Mouse (Mus musculus) lung, postnatal 0 days (tissue): ENCODE results near the gene Dnaic2. TPM values are rescaled to one million over a fixed set of nuclear protein-coding genes. Genes with fewer than 3 reads are reported as not detected.

Experiments
- ATAC-seq: fragments of 200-750 bp; cut with Nextera tagmentation; 2 replicates; pipeline ENCODE4 v1.8.0; 2017; ENCODE audit warnings: moderate library complexity
- DNase-seq: peaks from one replicate; pipeline ENCODE4 v3.0.0-alpha.2; 2016; ENCODE audit warnings: low spot score
- H3K27ac ChIP-seq: fragments of 300-500 bp; sonication (generic); 2 replicates; pipeline ENCODE4 v1.5.1; 2014; ENCODE audit warnings: antibody characterized with exemption, mild to moderate bottlenecking, low read length, mixed read lengths
- H3K27me3 ChIP-seq: fragments of 300-500 bp; sonication (generic); replicated peaks from 2 replicates; pipeline ENCODE4 v1.6.1; 2014; ENCODE audit warnings: low read length, mixed read lengths; ENCODE audit not compliant: insufficient read depth
- H3K36me3 ChIP-seq: fragments of 300-500 bp; sonication (generic); 2 replicates; pipeline ENCODE4 v1.6.1; 2014; ENCODE audit warnings: low read length, mixed read lengths; ENCODE audit not compliant: insufficient read depth
- H3K4me1 ChIP-seq: fragments of 300-500 bp; sonication (generic); 2 replicates; pipeline ENCODE4 v1.6.1; 2014; ENCODE audit warnings: antibody characterized with exemption, low read depth, low read length, mixed read lengths; ENCODE audit not compliant: insufficient read depth
- H3K4me2 ChIP-seq: fragments of 300-500 bp; sonication (generic); replicated peaks from 2 replicates; pipeline ENCODE4 v1.6.1; 2014; ENCODE audit warnings: low read depth, mild to moderate bottlenecking, low read length, moderate library complexity, mixed read lengths
- H3K4me3 ChIP-seq: fragments of 300-500 bp; sonication (generic); 2 replicates; pipeline ENCODE4 v1.5.1; 2014; ENCODE audit warnings: low read depth, low read length
- H3K9ac ChIP-seq: fragments of 300-500 bp; sonication (generic); replicated peaks from 2 replicates; pipeline ENCODE4 v1.6.1; 2014; ENCODE audit warnings: low read depth, mild to moderate bottlenecking
- H3K9me3 ChIP-seq: fragments of 300-500 bp; sonication (generic); 2 replicates; pipeline ENCODE4 v1.6.1; 2016; ENCODE audit warnings: low read length, mixed read lengths
- CTCF ChIP-seq: IDR thresholded peaks from 2 replicates; pipeline ENCODE4 v1.5.1; 2016; ENCODE audit warnings: antibody characterized with exemption, mild to moderate bottlenecking
- EP300 ChIP-seq: IDR thresholded peaks from 2 replicates; pipeline ENCODE4 v1.6.1; 2016; ENCODE audit warnings: antibody characterized with exemption, mild to moderate bottlenecking, control low read depth
- WGBS: fragments of 180-500 bp; shearing (Covaris S2); extraction: QIAGEN DNeasy Blood & Tissue Kit; methylation state at CpG from one replicate; pipeline ENCODE4 v1.1.7; 2014; 5-methylcytosine and 5-hydroxymethylcytosine counted together
- polyA plus RNA-seq: library from polyadenylated mRNA; unstranded; fragments of >200 nt; fragmentation: Nextera tagmentation; extraction: Ambion mirVana; gene quantifications from 2 replicates; pipeline ENCODE4 v1.2.1, GENCODE M21; 2015

The Dnaic2 gene
- polyA plus RNA-seq, 1 experiment from 2014 or later, result 6.4 TPM

DNA sequence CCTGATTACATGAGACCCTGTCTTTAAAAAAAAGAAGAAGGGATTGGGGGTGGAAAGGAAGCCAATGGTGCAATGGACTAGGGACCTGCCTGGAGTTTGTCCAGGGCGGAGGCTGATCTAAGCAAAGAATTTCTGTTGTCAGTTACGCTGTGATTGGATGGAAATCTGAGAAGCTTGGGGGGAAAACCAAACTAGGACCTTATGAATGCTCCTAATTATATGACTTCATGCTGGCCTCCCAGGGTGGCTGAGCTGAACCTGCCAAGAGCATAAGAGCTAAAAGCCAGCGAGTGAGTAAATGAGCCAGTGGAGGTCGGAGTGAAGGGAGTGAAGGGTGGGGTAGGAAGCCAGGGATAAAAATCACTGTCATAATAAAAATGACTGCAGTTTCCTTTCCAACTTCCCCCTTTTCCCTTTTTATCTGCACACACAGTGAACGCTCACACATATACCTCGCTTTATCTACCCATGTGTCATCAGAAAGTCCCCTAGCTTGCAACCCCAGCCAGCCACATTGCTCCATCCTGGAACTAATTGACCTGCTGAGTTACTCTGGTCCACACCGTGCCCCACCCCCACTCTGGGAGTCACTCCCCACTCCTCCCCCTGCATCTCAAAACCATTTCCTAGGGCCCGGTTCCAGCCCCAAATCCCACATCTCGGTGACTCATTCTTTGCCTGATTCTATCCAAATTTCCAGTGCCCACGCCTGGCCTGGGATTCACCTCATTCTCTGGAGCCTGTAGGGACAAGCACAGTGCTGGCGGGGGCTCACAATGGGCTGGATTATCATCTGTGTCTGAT, 2.2 kb upstream of the Dnaic2 start:
- H3K36me3 ChIP-seq, result no peaks in the 10 kb centered on the region
- no peaks in the 10 kb centered on the region for H3K27me3 ChIP-seq
- TF ChIP-seq CTCF (no peak), EP300 (no peak)
- no peak overlapping the region for H3K4me2 ChIP-seq
- H3K4me1 ChIP-seq, result peaks cover 4% of the 10 kb centered on the region; the same call in 1 of the 2 replicates
- H3K4me3 ChIP-seq, result no peak overlapping the region
- no peak overlapping the region for H3K27ac ChIP-seq
- ATAC-seq (peak; percentile 35; the same call in 1 of the 2 replicates), DNase-seq (peak; percentile 46)
- no peak overlapping the region for H3K9ac ChIP-seq
- 42% methylated on average over 11 of the region's 11 CpGs for WGBS
- H3K9me3 ChIP-seq, result no peaks in the 10 kb centered on the region

GRCm38 (mm10) chr11:114727826-114728186, 598 bp downstream of the Dnaic2 start:
- H3K9me3 ChIP-seq, result no peaks in the 10 kb centered on the region
- 0 out of 2 replicates have a peak overlapping the region, but pooled peaks have one; percentile 53 for H3K4me2 ChIP-seq
- H3K4me3 ChIP-seq, result no peak overlapping the region
- H3K27ac ChIP-seq, result no peak overlapping the region
- DNase-seq (no peak), ATAC-seq (no peak)
- no peaks in the 10 kb centered on the region for H3K27me3 ChIP-seq
- no peaks in the 10 kb centered on the region for H3K36me3 ChIP-seq
- WGBS, result 29% methylated on average over 5 of the region's 5 CpGs
- TF ChIP-seq CTCF (no peak), EP300 (no peak)
- H3K4me1 ChIP-seq, result peaks cover 4% of the 10 kb centered on the region; the same call in 1 of the 2 replicates
- no peak overlapping the region for H3K9ac ChIP-seq

DNA sequence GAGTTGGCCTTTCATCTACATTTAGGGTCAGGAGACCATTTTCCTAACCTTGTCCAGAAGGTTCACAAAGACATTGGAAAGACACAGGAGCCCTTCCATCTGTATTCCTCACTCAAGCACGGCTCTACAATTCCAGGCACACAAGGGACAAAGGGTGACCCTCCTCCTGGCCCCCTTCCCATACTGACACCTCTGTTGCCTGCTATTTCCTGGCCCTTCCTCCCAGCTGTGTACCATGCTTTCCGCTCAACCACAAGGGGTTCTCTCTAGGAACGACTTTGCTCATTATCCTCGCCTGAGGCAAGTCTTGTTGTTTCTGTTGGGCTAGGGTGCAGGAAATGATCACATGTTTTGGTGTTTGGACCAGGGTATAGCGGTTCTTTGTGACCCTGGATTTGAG, 1.1 kb downstream of the Dnaic2 start:
- Histone ChIP-seq H3K36me3 (no peaks in the 10 kb centered on the region), H3K4me1 (peaks cover 4% of the 10 kb centered on the region; the same call in 1 of the 2 replicates), H3K9ac (no peak overlapping the region), H3K27me3 (no peaks in the 10 kb centered on the region), H3K4me2 (no peak overlapping the region), H3K27ac (no peak overlapping the region), H3K9me3 (no peaks in the 10 kb centered on the region), H3K4me3 (no peak overlapping the region)
- peak; percentile 56 for DNase-seq
- TF ChIP-seq EP300, result no peak
- TF ChIP-seq CTCF, result no peak
- peak; percentile 47 for ATAC-seq
- 22% methylated on average over 5 of the region's 5 CpGs for WGBS

DNA sequence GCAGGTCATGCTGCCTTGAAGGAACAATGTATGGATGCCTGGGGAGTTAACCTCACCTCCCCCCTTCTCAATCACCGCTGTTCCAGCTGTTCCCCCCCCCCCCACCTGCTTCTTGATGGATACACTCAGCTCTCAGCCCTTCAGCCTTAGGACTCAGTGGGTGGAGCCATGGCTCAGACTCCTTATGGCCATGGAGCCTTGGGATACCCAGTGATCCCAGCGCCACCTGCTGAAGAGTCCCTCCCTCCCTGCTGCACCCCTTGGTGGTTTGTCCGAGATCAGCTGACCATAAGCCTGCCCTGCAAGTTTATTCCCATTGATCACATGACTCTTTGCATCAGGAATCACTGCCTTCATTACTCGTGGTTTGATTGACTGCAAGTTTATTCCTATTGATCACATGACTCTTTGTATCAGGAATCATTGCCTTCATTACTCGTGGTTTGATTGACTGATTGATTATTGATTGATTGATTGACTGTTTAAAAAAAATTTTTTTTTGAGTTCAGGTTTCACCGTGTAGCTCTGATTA, 2.7 kb downstream of the Dnaic2 start:
- Histone ChIP-seq H3K27me3 (no peaks in the 10 kb centered on the region), H3K4me2 (no peak overlapping the region), H3K4me1 (peaks cover 4% of the 10 kb centered on the region; the same call in 1 of the 2 replicates), H3K4me3 (no peak overlapping the region), H3K9ac (no peak overlapping the region), H3K36me3 (no peaks in the 10 kb centered on the region), H3K27ac (no peak overlapping the region), H3K9me3 (no peaks in the 10 kb centered on the region)
- WGBS, result 50% methylated on average over 6 of the region's 6 CpGs
- no peak for ATAC-seq
- TF ChIP-seq CTCF, result no peak
- TF ChIP-seq EP300, result no peak
- no peak for DNase-seq

- Histone ChIP-seq H3K9me3 (no peaks in the 10 kb centered on the region), H3K9ac (no peak overlapping the region), H3K4me2 (no peak overlapping the region), H3K4me1 (peaks cover 4% of the 10 kb centered on the region; the same call in 1 of the 2 replicates), H3K27me3 (no peaks in the 10 kb centered on the region), H3K36me3 (no peaks in the 10 kb centered on the region), H3K27ac (no peak overlapping the region), H3K4me3 (no peak overlapping the region)
- WGBS, result 89% methylated on average over 4 of the region's 4 CpGs
- TF ChIP-seq CTCF, result no peak
- TF ChIP-seq EP300, result no peak
- DNase-seq (no peak), ATAC-seq (no peak)
Observed at GRCm38 (mm10) chr11:114731711-114732110, 4.5 kb downstream of the Dnaic2 start.

DNA sequence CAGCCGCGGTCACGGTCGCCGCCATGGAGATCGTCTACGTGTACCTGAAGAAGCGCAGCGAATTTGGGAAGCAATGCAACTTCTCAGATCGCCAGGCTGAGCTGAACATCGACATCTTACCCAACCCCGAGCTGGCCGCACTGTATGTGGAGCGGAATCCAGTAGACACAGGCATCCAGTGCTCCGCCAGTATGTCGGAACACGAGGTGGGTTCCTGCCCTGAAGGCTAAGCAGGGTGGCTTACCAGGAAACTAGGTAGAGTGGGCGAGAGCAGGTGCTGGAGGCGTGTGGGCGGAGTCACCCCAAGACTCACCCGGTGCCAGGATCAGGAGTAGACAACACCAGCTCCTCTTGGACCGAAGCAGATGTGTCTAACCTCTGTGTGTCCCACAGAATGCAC, 5.7 kb downstream of the Dnaic2 start:
- Histone ChIP-seq H3K4me2 (no peak overlapping the region), H3K27ac (no peak overlapping the region), H3K9ac (no peak overlapping the region), H3K36me3 (no peaks in the 10 kb centered on the region), H3K27me3 (no peaks in the 10 kb centered on the region), H3K9me3 (no peaks in the 10 kb centered on the region), H3K4me3 (no peak overlapping the region), H3K4me1 (peaks cover 4% of the 10 kb centered on the region; the same call in 1 of the 2 replicates)
- no peak for TF ChIP-seq CTCF
- no peak for TF ChIP-seq EP300
- 71% methylated on average over 22 of the region's 22 CpGs for WGBS
- ATAC-seq, result no peak
- DNase-seq, result no peak
